Mouse (Mus musculus) embryonic stem cell, embryonic (primary cell): ENCODE data around the gene Olfr1427.
"Not testable (repeated sequence)": the region's sequence is repeated elsewhere in the genome, so short reads cannot be mapped to it uniquely, and the experiment has no call there.

ENCODE experiments used
- CTCF ChIA-PET, 4 experiments: fragments of 300-600 bp in 2 of 4; fragments of 350-600 bp in 2 of 4; sonication (Branson Sonifier 250); formaldehyde crosslinking; loops; one replicate each; lab custom pipeline; 2022; ENCODE audit warnings: inconsistent platforms in 2 of 4; lab: Charles Lee
- POLR2A ChIA-PET, 4 experiments: fragments of 300-600 bp in 2 of 4; fragments of 350-600 bp in 2 of 4; sonication (Branson Sonifier 250); formaldehyde crosslinking; loops; one replicate each; lab custom pipeline; 2022; ENCODE audit warnings: antibody characterized with exemption in 4 of 4, inconsistent platforms in 1 of 4; lab: Charles Lee

Olfr1427 gene

DNA sequence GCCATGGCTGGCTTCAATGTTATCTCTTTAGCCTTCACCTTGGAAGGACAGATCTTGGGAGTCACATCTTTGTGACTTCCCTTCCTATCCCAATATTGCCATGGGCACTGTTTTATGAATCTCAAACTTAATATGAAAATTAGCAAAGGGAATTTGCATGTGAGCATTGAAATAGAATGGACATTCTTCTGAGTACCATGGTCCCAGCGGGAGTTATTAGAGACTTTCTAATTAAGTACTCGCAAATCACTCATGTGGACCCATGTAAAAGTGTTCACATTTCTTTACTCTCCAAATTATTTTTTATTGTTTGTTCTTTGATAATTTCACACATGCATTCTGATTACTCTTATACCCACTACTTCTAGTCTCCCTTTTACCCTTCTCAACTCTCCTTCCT lies at the start of gene Olfr1427:
Olfr1427 (minus strand) TSS at position 101 of the 400 bp plus-strand sequence.
- POLR2A ChIA-PET = no interaction called here
- CTCF ChIA-PET = no interaction called here

GRCm38 (mm10) chr19:12145452-12145851 lies 42.3 kb upstream of the Olfr1427 start:
- CTCF ChIA-PET = interaction anchor here in 1 of 4 experiments (0.6 kb wide), 1 partner anchor 62 kb away, joined by 3 read pairs; no protein-coding TSS in a partner anchor
- POLR2A ChIA-PET = no interaction called here

DNA sequence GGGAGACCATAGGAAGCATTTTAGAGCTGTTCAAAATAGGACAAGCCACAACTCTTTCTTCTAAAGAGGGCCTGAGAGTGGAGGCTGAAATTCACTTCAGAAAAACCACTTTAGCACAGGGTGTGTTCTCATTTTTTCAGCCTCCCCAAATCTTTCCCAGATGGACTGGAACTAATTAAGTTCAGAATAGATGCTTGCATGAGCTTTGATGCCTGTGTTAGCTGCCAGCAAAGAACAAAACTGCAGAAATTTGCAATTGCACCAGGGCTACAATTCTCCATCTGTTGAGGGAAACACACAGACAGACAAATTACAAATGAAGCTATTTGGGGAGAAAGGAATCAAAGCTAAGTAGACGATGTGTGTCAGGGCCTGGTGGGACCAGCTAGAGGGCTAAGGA lies 40.2 kb upstream of the Olfr1427 start:
- ChIA-PET CTCF (interaction anchor here in 1 of 4 experiments (0.6 kb wide), 1 partner anchor 59 kb away, joined by 4 read pairs; no protein-coding TSS in a partner anchor), POLR2A (interaction anchor here in 1 of 4 experiments (1.1 kb wide), 1 partner anchor 131 kb away, joined by 3 read pairs; no protein-coding TSS in a partner anchor)

DNA sequence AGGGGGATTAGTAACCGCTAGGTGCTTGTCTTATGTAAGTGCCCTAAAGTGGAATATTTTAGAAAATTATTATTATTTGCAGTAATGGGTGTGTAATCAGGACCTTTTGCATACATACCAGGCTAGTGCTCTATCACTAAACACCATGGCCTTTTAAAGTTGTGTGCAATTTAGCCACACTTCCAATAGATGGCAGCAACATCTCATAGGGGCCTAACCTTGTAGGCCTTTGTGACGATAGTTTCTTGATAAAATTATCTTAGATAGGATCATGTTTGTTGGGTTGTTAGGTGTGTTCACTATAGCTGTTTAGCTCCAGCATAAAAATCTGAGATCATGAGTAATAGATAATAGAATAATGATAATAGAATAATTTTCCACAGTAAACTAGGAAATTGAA lies 31.2 kb upstream of the Olfr1427 start:
- POLR2A ChIA-PET = no interaction called here
- CTCF ChIA-PET = no interaction called here

GRCm38 (mm10) chr19:12123103-12123502 lies 20.0 kb upstream of the Olfr1427 start, which contains the start of gene Olfr76:
Gene Olfr76, minus strand, starts transcription at chr19:12123203.
- ChIA-PET POLR2A (no interaction called here), CTCF (no interaction called here)

- ChIA-PET POLR2A (interaction anchor here in 1 of 4 experiments (0.6 kb wide), 1 partner anchor 106 kb away, joined by 4 read pairs; no protein-coding TSS in a partner anchor), CTCF (no interaction called here)
These were observed 13.3 kb upstream of the Olfr1427 start for GRCm38 (mm10) chr19:12116464-12116863.

DNA sequence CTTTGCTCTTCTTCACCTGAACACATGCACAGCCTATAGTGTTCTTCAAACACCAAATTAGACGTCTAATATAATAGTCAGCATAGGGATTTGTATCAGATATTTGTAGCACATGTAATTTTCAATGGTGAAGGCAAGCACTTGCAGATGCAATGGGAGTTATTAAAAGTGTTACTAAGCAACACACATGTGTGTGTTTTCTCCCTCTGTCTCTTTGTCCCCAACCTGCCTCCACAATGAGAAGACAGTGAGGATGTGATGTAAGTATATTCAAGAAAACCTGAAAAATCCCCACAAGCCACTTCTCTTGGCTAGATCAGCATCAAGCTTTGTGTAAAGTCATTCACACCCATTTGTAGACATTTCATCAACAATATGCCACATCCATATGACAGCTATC lies 12.7 kb upstream of the Olfr1427 start, which contains the start of gene Olfr1428:
Olfr1428 (minus strand) TSS at position 101 of the 400 bp plus-strand sequence.
- POLR2A ChIA-PET = no interaction called here
- CTCF ChIA-PET = no interaction called here

DNA sequence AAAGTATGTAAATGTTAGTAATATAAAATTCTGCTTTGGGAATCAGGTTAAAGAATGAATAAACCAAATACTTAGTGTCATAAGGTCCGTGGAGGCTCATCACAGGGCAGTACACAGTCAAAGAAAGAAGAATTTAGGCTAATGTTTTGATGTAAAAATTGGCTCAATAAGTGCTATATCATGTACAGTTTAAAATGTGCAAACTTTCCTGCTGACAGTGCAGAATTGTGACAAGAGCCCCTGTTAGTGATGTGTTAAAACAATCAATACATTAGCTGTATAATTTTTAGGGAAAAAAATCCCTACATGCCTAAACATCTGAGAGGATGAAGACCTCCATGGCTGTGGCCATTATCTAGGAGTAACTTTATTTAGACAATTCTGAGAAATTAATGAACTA lies 10.7 kb upstream of the Olfr1427 start:
- CTCF ChIA-PET = no interaction called here
- POLR2A ChIA-PET = no interaction called here

- ChIA-PET CTCF (no interaction called here), POLR2A (no interaction called here)
These were observed 1.4 kb upstream of the Olfr1427 start for GRCm38 (mm10) chr19:12104541-12104940.

DNA sequence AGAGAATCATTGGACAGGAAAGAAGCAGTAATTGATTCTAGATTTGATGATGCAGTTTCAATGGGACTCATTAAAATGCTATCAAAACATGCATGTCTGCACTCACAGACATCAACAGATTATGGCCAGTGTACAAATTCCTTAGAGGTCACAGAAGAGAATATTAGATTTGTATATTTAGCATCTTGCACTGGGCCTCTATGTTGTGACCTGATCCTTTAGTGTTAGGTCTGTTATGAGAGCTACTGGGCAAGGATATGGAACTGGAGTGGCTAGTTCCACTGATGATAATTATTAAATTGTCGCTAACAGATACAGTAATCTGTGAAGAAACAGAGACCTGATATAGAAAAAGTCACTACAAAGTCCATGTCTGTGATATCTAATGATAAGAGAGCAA lies 11.2 kb downstream of the Olfr1427 start, which contains the start of gene Olfr1426:
Olfr1426 (minus strand) TSS at position 101 of the 400 bp plus-strand sequence.
- ChIA-PET POLR2A (no interaction called here), CTCF (no interaction called here)

GRCm38 (mm10) chr19:12077631-12078030 lies 25.5 kb downstream of the Olfr1427 start, which contains the start of gene Olfr1425:
Gene Olfr1425, minus strand, starts transcription at chr19:12077731.
- CTCF ChIA-PET = not testable (repeated sequence)
- POLR2A ChIA-PET = interaction anchor here in 1 of 4 experiments (0.6 kb wide), 1 partner anchor 18 kb away, joined by 3 read pairs; no protein-coding TSS in a partner anchor

GRCm38 (mm10) chr19:12069546-12069945 lies 33.6 kb downstream of the Olfr1427 start:
- POLR2A ChIA-PET = interaction anchor here in 1 of 4 experiments (1.3 kb wide), 1 partner anchor 51 kb away, joined by 7 read pairs; no protein-coding TSS in a partner anchor
- CTCF ChIA-PET = not testable (repeated sequence)

DNA sequence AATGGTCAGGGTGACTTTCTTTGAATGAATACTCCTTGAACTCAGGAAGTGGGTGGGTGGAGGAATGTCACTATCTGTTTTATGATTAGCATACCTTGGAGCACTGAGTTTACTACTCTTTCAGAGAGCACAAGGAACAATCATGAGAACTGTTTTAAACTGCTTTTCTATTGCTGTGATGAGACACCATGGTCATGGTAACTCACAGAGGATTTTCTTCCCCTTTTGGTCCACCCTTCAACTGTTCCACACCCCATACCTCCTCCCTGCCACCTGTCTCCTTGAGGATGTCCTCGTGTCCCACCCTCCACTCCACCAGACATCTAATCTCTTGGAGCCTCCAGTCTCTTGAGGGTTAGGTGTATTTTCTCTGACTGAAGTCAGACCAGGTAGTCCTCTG lies 35.3 kb downstream of the Olfr1427 start:
- POLR2A ChIA-PET = interaction anchor here in 1 of 4 experiments (0.9 kb wide), 1 partner anchor 260 kb away, joined by 3 read pairs; no protein-coding TSS in a partner anchor
- CTCF ChIA-PET = not testable (repeated sequence)

GRCm38 (mm10) chr19:12062582-12062981 lies 40.6 kb downstream of the Olfr1427 start, which contains the start of gene Olfr1424:
Gene Olfr1424, minus strand, starts transcription at chr19:12062682.
- CTCF ChIA-PET, POLR2A ChIA-PET: not testable (repeated sequence)
